Mouse (Mus musculus) stomach, embryonic 15.5 days (tissue): ENCODE results near the gene Btbd35f14. TPM values are rescaled to one million over a fixed set of nuclear protein-coding genes. Genes with fewer than 3 reads are reported as not detected.
"Not testable (repeated sequence)": the region's sequence is repeated elsewhere in the genome, so short reads cannot be mapped to it uniquely, and the experiment has no call there.

Experiments
- ATAC-seq: fragments of 200-750 bp; cut with Nextera tagmentation; 2 replicates; pipeline ENCODE4 v1.8.0; 2017; ENCODE audit warnings: low read depth, moderate number of reproducible peaks, moderate TSS enrichment; ENCODE audit not compliant: insufficient read depth, low FRiP score
- H3K27ac ChIP-seq: fragments of 300-500 bp; sonication (generic); 2 replicates; pipeline ENCODE4 v1.5.1; 2015; ENCODE audit warnings: mild to moderate bottlenecking, inconsistent platforms
- H3K27me3 ChIP-seq: fragments of 300-500 bp; sonication (generic); replicated peaks from 2 replicates; pipeline ENCODE4 v1.6.1; 2015; ENCODE audit warnings: inconsistent platforms
- H3K36me3 ChIP-seq: fragments of 300-500 bp; sonication (generic); 2 replicates; pipeline ENCODE4 v1.6.1; 2015; ENCODE audit warnings: inconsistent platforms
- H3K4me1 ChIP-seq: fragments of 300-500 bp; sonication (generic); 2 replicates; pipeline ENCODE4 v1.6.1; 2015; ENCODE audit warnings: inconsistent platforms
- H3K4me2 ChIP-seq: fragments of 300-500 bp; sonication (generic); 2 replicates; pipeline ENCODE4 v1.6.1; 2015; ENCODE audit warnings: mild to moderate bottlenecking, inconsistent platforms
- H3K4me3 ChIP-seq: fragments of 300-500 bp; sonication (generic); replicated peaks from 2 replicates; pipeline ENCODE4 v1.5.1; 2015; ENCODE audit warnings: inconsistent platforms
- H3K9ac ChIP-seq: fragments of 300-500 bp; sonication (generic); 2 replicates; pipeline ENCODE4 v1.6.1; 2015; ENCODE audit warnings: inconsistent platforms
- H3K9me3 ChIP-seq: fragments of 300-500 bp; sonication (generic); 2 replicates; pipeline ENCODE4 v1.6.1; 2016; ENCODE audit warnings: inconsistent platforms
- WGBS: fragments of 180-500 bp; shearing (Covaris S2); methylation state at CpG from one replicate; pipeline ENCODE4 v1.1.7; 2015; 5-methylcytosine and 5-hydroxymethylcytosine counted together
- polyA plus RNA-seq: library from polyadenylated mRNA; unstranded; fragments of >200 nt; fragmentation: Nextera tagmentation; extraction: Ambion mirVana; gene quantifications from 2 replicates; pipeline ENCODE4 v1.2.1, GENCODE M21; 2015

Gene Btbd35f14
- not detected in 2 replicates for polyA plus RNA-seq

GRCm38 (mm10) chrX:33702249-33702648, at the start of gene Btbd35f14:
Gene Btbd35f14, minus strand, starts transcription at chrX:33702349.
- not testable (repeated sequence) for H3K4me1 ChIP-seq, H3K9me3 ChIP-seq, H3K4me2 ChIP-seq, H3K9ac ChIP-seq, H3K36me3 ChIP-seq, H3K27ac ChIP-seq, ATAC-seq, H3K27me3 ChIP-seq, H3K4me3 ChIP-seq
- no CpG with 5 or more reads among the region's 3 CpGs for WGBS

GRCm38 (mm10) chrX:33656872-33657271, 45.3 kb downstream of the Btbd35f14 start, which contains the start of gene Btbd35f13:
Gene Btbd35f13, plus strand, starts transcription at chrX:33657172.
- not testable (repeated sequence) for H3K4me3 ChIP-seq, H3K4me2 ChIP-seq, H3K4me1 ChIP-seq, H3K9me3 ChIP-seq, H3K9ac ChIP-seq, ATAC-seq, H3K27ac ChIP-seq, H3K36me3 ChIP-seq, H3K27me3 ChIP-seq
- 80% methylated on average over 2 of the region's 3 CpGs for WGBS

Other genes with a start within 250 kb of the Btbd35f14 start
- gene Btbd35f15, start 125.0 kb downstream of the Btbd35f14 start, polyA plus RNA-seq = not detected in 2 replicates
- not detected in 2 replicates for gene Btbd35f13, start 45.2 kb downstream of the Btbd35f14 start, polyA plus RNA-seq